Mouse (Mus musculus) embryonic facial prominence, embryonic 14.5 days (tissue): Measurements from ENCODE around the gene Akap13. TPM values are rescaled to one million over a fixed set of nuclear protein-coding genes. Genes with fewer than 3 reads are reported as not detected.
A peak's percentile ranks its signal among the peaks of the same experiment; 100 is the strongest.

Experiments
- ATAC-seq: fragments of 200-750 bp; cut with Nextera tagmentation; 2 replicates; pipeline ENCODE4 v1.8.0; 2017; ENCODE audit warnings: low read depth, moderate number of reproducible peaks, moderate TSS enrichment
- DNase-seq: peaks from one replicate; pipeline ENCODE4 v3.0.0-alpha.2; 2015; ENCODE audit warnings: low spot score
- H3K27ac ChIP-seq: fragments of 300-500 bp; sonication (generic); replicated peaks from 2 replicates; pipeline ENCODE4 v1.5.1; 2014; ENCODE audit warnings: low read depth, mild to moderate bottlenecking, low read length, moderate library complexity
- H3K27me3 ChIP-seq: fragments of 300-500 bp; sonication (generic); replicated peaks from 2 replicates; pipeline ENCODE4 v1.6.1; 2014; ENCODE audit warnings: low read length; ENCODE audit not compliant: control insufficient read depth, insufficient read depth
- H3K36me3 ChIP-seq: fragments of 300-500 bp; sonication (generic); 2 replicates; pipeline ENCODE4 v1.6.1; 2014; ENCODE audit warnings: low read length, mixed read lengths; ENCODE audit not compliant: control insufficient read depth, insufficient read depth
- H3K4me1 ChIP-seq: fragments of 300-500 bp; sonication (generic); 2 replicates; pipeline ENCODE4 v1.6.1; 2014; ENCODE audit warnings: antibody characterized with exemption, low read length; ENCODE audit not compliant: control insufficient read depth, insufficient read depth
- H3K4me2 ChIP-seq: fragments of 300-500 bp; sonication (generic); 2 replicates; pipeline ENCODE4 v1.6.1; 2014; ENCODE audit warnings: low read depth, mild to moderate bottlenecking, low read length, moderate library complexity, mixed read lengths
- H3K4me3 ChIP-seq: fragments of 300-500 bp; sonication (generic); 2 replicates; pipeline ENCODE4 v1.5.1; 2014; ENCODE audit warnings: low read depth, mild to moderate bottlenecking, low read length
- H3K9ac ChIP-seq: fragments of 300-500 bp; sonication (generic); 2 replicates; pipeline ENCODE4 v1.6.1; 2014; ENCODE audit warnings: low read depth, mild to moderate bottlenecking, low read length, moderate library complexity, mixed read lengths
- H3K9me3 ChIP-seq: fragments of 300-500 bp; sonication (generic); 2 replicates; pipeline ENCODE4 v1.6.1; 2016; ENCODE audit warnings: low read length; ENCODE audit not compliant: control insufficient read depth
- whole genome bisulfite sequencing: fragments of 180-500 bp; shearing (Covaris S2); extraction: QIAGEN DNeasy Blood & Tissue Kit; methylation state at CpG from one replicate; pipeline ENCODE4 v1.1.7; 2014; 5-methylcytosine and 5-hydroxymethylcytosine counted together
- polyA plus RNA-seq: library from polyadenylated mRNA; unstranded; fragments of >200 nt; fragmentation: Nextera tagmentation; extraction: Ambion mirVana; gene quantifications from 2 replicates; pipeline ENCODE4 v1.2.1, GENCODE M21; 2014

The Akap13 gene
- polyA plus RNA-seq, 1 experiment from 2014 or later: 57.3 TPM

DNA sequence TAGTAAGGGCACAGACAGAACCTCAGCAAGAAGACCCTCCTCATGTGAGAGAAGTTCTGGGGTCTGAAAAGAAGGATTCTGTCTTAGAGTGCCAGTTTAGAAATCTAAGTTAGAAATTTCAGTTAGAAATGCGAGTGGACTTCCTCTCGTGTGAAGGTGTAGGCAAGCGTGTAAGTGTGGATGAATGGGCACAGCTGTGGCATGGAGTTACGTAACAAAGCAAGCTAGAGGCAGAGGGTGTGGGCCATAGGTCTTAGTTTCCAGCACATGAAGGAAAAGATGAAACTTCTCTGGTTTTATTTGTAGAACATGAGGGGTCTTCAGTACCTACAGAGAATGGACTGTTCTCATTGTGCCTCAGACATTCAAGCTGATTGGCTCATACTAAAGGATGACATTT is 112.9 kb downstream of the Akap13 start:
- DNase-seq (no peak), ATAC-seq (no peak)
- no peaks in the 10 kb centered on the region for H3K27me3 ChIP-seq
- no peaks in the 10 kb centered on the region for H3K4me1 ChIP-seq
- no peak overlapping the region for H3K4me2 ChIP-seq
- H3K4me3 ChIP-seq: no peak overlapping the region
- H3K27ac ChIP-seq: no peak overlapping the region
- 82% methylated on average over 4 of the region's 4 CpGs for WGBS
- no peak overlapping the region for H3K9ac ChIP-seq
- 0 out of 2 replicates have a peak, but pooled peaks cover 11% of the 10 kb centered on the region for H3K36me3 ChIP-seq
- no peaks in the 10 kb centered on the region for H3K9me3 ChIP-seq

DNA sequence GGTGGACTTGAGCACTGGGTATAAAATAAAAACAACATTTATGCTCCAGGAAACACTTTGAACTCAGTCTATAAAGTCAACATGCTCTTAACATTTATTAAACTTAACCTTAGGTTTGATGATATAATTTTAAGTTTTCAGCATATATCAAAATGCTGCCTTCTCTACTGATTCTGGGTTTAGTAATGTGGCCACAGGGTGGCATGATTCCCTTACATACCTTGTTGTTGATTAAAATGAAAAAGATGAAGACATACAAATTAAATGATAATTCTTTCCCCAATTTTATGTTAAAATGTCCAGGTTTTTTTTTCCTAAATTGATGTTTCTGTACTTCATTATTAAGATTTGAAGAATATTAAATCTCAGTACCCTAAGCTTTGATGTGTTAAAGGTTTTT is 113.5 kb downstream of the Akap13 start:
- Histone ChIP-seq H3K9ac (no peak overlapping the region), H3K36me3 (0 out of 2 replicates have a peak, but pooled peaks cover 11% of the 10 kb centered on the region), H3K27ac (no peak overlapping the region), H3K4me2 (no peak overlapping the region), H3K27me3 (no peaks in the 10 kb centered on the region), H3K4me3 (no peak overlapping the region), H3K4me1 (no peaks in the 10 kb centered on the region), H3K9me3 (no peaks in the 10 kb centered on the region)
- DNase-seq (no peak), ATAC-seq (no peak)

DNA sequence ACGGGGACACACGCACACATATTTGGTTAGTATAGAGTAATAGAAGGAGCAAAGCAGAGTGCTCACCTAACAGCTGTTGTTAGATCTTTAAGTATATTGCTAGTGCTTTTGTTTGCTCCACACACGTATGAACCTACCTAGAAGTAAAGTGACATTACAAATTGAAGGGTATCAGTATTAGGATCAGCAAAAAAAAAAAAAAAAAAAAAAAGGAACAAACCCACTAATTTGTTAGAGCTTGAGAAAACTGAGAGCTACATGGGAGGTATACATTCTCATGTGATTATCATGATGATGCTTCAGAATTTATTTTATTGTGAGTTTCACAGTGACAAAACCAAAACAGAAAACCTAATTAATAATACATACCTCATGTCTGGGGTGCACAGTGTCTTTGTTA is 114.9 kb downstream of the Akap13 start:
- Histone ChIP-seq H3K27ac (no peak overlapping the region), H3K27me3 (no peaks in the 10 kb centered on the region), H3K9me3 (no peaks in the 10 kb centered on the region), H3K9ac (no peak overlapping the region), H3K4me3 (no peak overlapping the region), H3K36me3 (0 out of 2 replicates have a peak, but pooled peaks cover 11% of the 10 kb centered on the region), H3K4me1 (peaks cover 7% of the 10 kb centered on the region), H3K4me2 (no peak overlapping the region)
- WGBS: 95% methylated on average over 3 of the region's 3 CpGs
- ATAC-seq: no peak
- DNase-seq: no peak

DNA sequence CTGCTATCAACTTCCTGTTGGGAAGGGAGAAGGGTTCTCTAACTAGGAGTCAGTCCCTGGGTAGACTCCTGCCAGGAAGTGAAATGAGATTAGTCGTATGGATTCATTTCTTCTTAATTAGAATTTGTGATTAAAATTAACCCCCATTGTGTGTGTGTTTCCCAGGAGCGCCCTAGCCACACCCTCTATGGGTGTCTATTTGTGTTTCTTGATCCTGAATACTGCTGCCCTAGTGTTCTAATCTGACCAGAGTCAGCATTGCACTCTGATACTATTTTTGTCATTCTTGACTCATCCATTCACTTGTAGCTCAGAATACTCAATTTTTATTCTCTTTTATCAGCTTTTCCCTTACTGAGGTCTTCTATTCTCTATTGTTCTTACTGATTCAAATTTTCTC is 115.7 kb downstream of the Akap13 start:
- no peak for ATAC-seq
- no peaks in the 10 kb centered on the region for H3K27me3 ChIP-seq
- WGBS: 86% methylated on average over 2 of the region's 2 CpGs
- H3K4me3 ChIP-seq: no peak overlapping the region
- H3K27ac ChIP-seq: no peak overlapping the region
- peaks cover 14% of the 10 kb centered on the region for H3K4me1 ChIP-seq
- H3K36me3 ChIP-seq: 0 out of 2 replicates have a peak, but pooled peaks cover 11% of the 10 kb centered on the region
- H3K4me2 ChIP-seq: no peak overlapping the region
- DNase-seq: no peak
- no peaks in the 10 kb centered on the region for H3K9me3 ChIP-seq
- no peak overlapping the region for H3K9ac ChIP-seq

DNA sequence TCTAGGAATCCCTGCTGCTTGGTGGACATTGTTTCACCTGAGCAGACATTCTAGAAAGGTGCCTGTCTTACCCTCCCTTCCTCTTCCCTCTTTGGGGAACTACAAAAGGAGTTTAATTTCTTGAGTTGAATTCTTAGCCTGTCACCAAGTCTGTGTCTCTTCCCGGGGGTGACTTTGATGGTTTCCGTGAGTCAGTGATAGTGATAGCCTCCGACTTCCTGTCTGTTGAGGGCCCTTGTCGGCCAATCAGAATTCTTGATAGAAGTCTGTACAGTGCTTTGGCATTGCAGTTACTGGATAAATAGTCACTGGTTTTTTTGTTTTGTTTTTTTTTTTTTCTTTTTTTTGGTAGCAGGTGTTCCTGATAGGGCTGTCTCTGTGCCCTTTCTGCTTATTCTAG is 116.8 kb downstream of the Akap13 start:
- Histone ChIP-seq H3K4me2 (no peak overlapping the region), H3K27me3 (no peaks in the 10 kb centered on the region), H3K9ac (no peak overlapping the region), H3K9me3 (no peaks in the 10 kb centered on the region), H3K4me3 (no peak overlapping the region), H3K4me1 (peaks cover 14% of the 10 kb centered on the region), H3K27ac (no peak overlapping the region), H3K36me3 (0 out of 2 replicates have a peak, but pooled peaks cover 11% of the 10 kb centered on the region)
- WGBS: 75% methylated on average over 4 of the region's 4 CpGs
- no peak for ATAC-seq
- DNase-seq: no peak

DNA sequence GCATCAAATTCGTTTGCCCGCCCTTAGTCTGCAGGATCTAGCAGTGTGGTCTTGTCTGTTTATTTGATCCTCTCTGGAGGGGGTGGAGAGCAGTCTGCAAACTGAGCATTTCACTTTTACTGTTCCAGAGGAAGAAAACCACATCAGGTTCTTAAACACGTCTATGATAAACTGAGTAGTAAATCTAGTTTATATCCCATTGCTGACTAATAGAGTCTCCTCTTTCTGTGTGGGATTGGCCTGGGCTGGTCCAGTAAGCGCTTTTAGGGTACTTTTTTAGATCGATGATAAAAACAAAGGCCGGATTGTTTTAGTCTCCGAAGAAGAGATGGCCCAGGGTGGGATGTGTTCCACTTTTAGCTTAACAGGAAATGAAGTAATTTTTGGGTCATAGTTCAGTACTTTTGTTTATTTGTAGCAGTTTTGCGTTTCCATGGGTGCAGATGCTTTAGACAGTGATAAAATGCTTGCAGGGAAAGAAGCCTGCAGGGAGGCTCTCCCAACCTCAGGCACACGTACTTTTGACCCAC is 119.9 kb downstream of the Akap13 start:
- H3K36me3 ChIP-seq: peaks cover 18% of the 10 kb centered on the region; the same call in 1 of the 2 replicates
- peak; percentile 71 for DNase-seq
- ATAC-seq: peak; percentile 63; the same call in 1 of the 2 replicates
- no peak overlapping the region for H3K4me2 ChIP-seq
- no peaks in the 10 kb centered on the region for H3K27me3 ChIP-seq
- H3K4me3 ChIP-seq: no peak overlapping the region
- H3K9ac ChIP-seq: no peak overlapping the region
- H3K27ac ChIP-seq: peak overlapping the region; percentile 75
- H3K9me3 ChIP-seq: no peaks in the 10 kb centered on the region
- peaks cover 14% of the 10 kb centered on the region for H3K4me1 ChIP-seq
- WGBS: 11% methylated on average over 9 of the region's 9 CpGs

DNA sequence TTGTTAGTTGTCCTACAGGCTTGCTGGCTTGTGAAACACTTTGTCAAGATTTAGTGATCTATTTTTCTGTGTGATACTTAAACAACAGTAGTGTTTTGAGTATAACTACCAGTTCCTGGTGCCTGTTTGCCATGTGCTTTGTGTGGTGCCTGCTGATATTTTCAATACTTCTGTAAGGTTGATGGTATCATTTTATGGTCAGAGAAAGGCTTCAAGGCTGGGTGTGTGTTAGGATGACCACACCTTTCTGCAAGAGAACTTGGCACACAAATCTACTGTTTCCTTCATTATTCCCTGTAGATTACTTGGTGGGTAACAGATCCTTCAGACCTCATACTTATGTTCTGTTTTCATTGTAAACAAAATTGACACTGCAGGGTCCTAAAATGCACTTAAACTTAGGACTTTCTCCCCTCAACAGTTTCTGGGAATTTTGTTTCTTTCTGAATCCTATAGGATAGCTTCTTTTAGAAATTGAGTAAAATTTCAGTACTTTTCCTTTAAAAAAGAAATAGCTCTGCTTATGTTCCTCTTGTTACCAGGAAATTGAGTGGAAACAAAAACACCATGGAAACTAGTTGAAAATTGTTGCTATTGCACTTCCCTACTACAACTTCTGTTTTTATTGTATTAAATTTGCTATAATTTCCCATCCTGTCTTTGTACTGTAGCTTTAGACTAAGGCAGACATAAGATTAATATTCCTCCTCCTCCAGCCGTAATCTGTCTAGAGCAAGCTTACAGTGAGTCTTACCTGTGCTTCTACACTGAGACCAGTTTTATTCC is 120.7 kb downstream of the Akap13 start:
- DNase-seq (no peak), ATAC-seq (no peak)
- Histone ChIP-seq H3K36me3 (peaks cover 22% of the 10 kb centered on the region), H3K27ac (peak overlapping the region; percentile 75), H3K9me3 (no peaks in the 10 kb centered on the region), H3K4me3 (no peak overlapping the region), H3K9ac (no peak overlapping the region), H3K27me3 (no peaks in the 10 kb centered on the region), H3K4me2 (no peak overlapping the region), H3K4me1 (peaks cover 14% of the 10 kb centered on the region)
- 69% methylated on average over 1 of the region's 1 CpGs for WGBS

DNA sequence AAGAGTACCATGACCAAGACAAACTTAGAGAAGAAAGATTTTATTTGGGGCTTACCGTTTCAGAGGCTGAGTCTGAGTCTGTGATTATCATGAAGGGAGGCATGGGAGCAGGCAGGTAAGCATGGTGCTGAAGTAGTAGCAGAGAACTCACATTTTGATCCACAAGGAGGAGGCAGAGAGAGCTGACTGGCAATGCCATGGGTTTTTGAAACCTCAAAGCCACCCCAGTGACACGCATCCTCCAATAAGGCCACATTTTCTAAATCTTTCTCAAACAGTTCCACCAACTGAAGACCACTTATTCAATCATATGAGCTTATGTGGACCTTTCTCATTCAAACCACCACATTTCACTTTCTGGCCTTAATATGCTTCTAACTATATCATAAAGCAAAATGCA is 121.5 kb downstream of the Akap13 start:
- WGBS: 94% methylated on average over 2 of the region's 2 CpGs
- peaks cover 14% of the 10 kb centered on the region for H3K4me1 ChIP-seq
- H3K9me3 ChIP-seq: no peaks in the 10 kb centered on the region
- no peak overlapping the region for H3K4me3 ChIP-seq
- no peak for ATAC-seq
- H3K27ac ChIP-seq: no peak overlapping the region
- H3K36me3 ChIP-seq: peaks cover 23% of the 10 kb centered on the region
- no peak overlapping the region for H3K9ac ChIP-seq
- H3K27me3 ChIP-seq: no peaks in the 10 kb centered on the region
- no peak for DNase-seq
- no peak overlapping the region for H3K4me2 ChIP-seq

DNA sequence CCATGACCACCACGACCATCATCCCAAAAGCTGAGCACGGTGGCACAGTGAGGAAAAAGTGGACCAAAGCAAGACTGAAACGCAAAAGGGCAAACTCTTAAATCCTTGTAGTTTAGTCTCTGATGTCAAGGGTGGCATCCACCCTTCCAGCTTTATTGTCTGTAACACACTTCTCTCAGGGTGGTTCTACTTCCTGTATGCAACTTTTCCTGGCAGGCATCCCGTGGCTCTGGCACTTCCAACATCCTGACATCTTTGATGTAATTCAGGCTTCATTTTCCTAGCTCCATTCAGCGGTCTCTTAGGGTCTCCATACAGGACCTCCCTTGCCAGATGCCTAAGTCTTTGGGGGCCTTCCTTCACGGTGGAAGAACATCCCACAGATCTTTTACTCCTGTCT is 122.0 kb downstream of the Akap13 start:
- no peak overlapping the region for H3K4me2 ChIP-seq
- H3K36me3 ChIP-seq: peaks cover 20% of the 10 kb centered on the region
- no peak overlapping the region for H3K4me3 ChIP-seq
- H3K9me3 ChIP-seq: no peaks in the 10 kb centered on the region
- H3K27me3 ChIP-seq: no peaks in the 10 kb centered on the region
- WGBS: 88% methylated on average over 6 of the region's 6 CpGs
- ATAC-seq (no peak), DNase-seq (no peak)
- H3K9ac ChIP-seq: no peak overlapping the region
- H3K27ac ChIP-seq: no peak overlapping the region
- peaks cover 14% of the 10 kb centered on the region for H3K4me1 ChIP-seq
